Mouse (Mus musculus) limb, embryonic 13.5 days (tissue): Measurements from ENCODE around the gene Gm45713. TPM values are rescaled to one million over a fixed set of nuclear protein-coding genes. Genes with fewer than 3 reads are reported as not detected.

Experiments
- ATAC-seq: fragments of 200-750 bp; cut with Nextera tagmentation; 2 replicates; pipeline ENCODE4 v1.8.0; 2017; ENCODE audit warnings: low read depth, moderate number of reproducible peaks, moderate TSS enrichment; ENCODE audit not compliant: low FRiP score
- H3K27ac ChIP-seq: fragments of 300-500 bp; sonication (generic); 2 replicates; pipeline ENCODE4 v1.5.1; 2015; ENCODE audit warnings: inconsistent platforms, mild to moderate bottlenecking, moderate library complexity
- H3K27me3 ChIP-seq: fragments of 300-500 bp; sonication (generic); 2 replicates; pipeline ENCODE4 v1.6.1; 2015; ENCODE audit warnings: mild to moderate bottlenecking, inconsistent platforms
- H3K36me3 ChIP-seq: fragments of 300-500 bp; sonication (generic); 2 replicates; pipeline ENCODE4 v1.6.1; 2015; ENCODE audit warnings: inconsistent platforms, mild to moderate bottlenecking, moderate library complexity
- H3K4me1 ChIP-seq: fragments of 300-500 bp; sonication (generic); 2 replicates; pipeline ENCODE4 v1.6.1; 2015; ENCODE audit warnings: inconsistent platforms
- H3K4me2 ChIP-seq: fragments of 300-500 bp; sonication (generic); replicated peaks from 2 replicates; pipeline ENCODE4 v1.6.1; 2015; ENCODE audit warnings: inconsistent platforms, mild to moderate bottlenecking, moderate library complexity
- H3K4me3 ChIP-seq: fragments of 300-500 bp; sonication (generic); 2 replicates; pipeline ENCODE4 v1.5.1; 2015; ENCODE audit warnings: moderate library complexity, mild to moderate bottlenecking, inconsistent platforms
- H3K9ac ChIP-seq: fragments of 300-500 bp; sonication (generic); 2 replicates; pipeline ENCODE4 v1.6.1; 2015; ENCODE audit warnings: mild to moderate bottlenecking, inconsistent platforms
- H3K9me3 ChIP-seq: fragments of 300-500 bp; sonication (generic); 2 replicates; pipeline ENCODE4 v1.6.1; 2016; ENCODE audit warnings: inconsistent platforms
- WGBS: fragments of 180-500 bp; shearing (Covaris S2); methylation state at CpG from one replicate; pipeline ENCODE4 v1.1.7; 2015; 5-methylcytosine and 5-hydroxymethylcytosine counted together
- polyA plus RNA-seq: library from polyadenylated mRNA; unstranded; fragments of >200 nt; fragmentation: Nextera tagmentation; extraction: Ambion mirVana; gene quantifications from 2 replicates; pipeline ENCODE4 v1.2.1, GENCODE M21; 2015

Gm45713 gene
- polyA plus RNA-seq: 0.60 and 0.75 TPM in 2 replicates

GRCm38 (mm10) chr7:45135993-45136567 lies at the start of gene Gm45713, which contains the start of gene Flt3l:
Gm45713 (minus strand) TSS chr7:45136231.
Flt3l (minus strand) TSS chr7:45136432.
- H3K4me3 ChIP-seq: peak within 1 kb of the TSS; percentile 58
- no peaks in the 10 kb centered on the region for H3K9me3 ChIP-seq
- ATAC-seq: peak; percentile 77
- H3K27me3 ChIP-seq: peaks cover 31% of the 10 kb centered on the region
- H3K9ac ChIP-seq: peak within 1 kb of the TSS; percentile 75
- H3K27ac ChIP-seq: no peak within 1 kb of the TSS
- no peaks in the 10 kb centered on the region; the same call in 1 of the 2 replicates for H3K36me3 ChIP-seq
- 1% methylated on average over 29 of the region's 29 CpGs for WGBS
- 0 out of 2 replicates have a peak, but pooled peaks cover 7% of the 10 kb centered on the region for H3K4me1 ChIP-seq
- H3K4me2 ChIP-seq: peak within 1 kb of the TSS; percentile 80

DNA sequence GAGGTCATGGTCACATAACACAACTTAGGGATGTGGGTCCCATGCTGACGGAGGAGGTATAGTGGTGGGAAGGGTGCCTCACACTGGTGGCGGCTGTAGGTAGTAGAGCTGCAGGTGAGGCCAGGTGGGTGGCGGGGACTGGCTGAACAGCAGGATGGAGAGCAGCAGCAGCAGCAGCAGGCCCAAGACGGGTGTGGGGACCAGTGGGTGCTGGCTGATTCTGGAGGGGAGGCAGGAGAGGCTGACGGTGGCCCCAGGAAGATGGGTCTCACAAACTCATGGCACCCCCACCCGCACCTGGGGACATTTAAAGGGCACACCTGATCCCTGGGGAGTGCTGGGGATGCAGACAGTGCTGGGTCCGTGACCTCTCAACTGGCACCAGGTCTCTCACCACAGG lies 47.6 kb upstream of the Gm45713 start:
- H3K27me3 ChIP-seq: peaks cover 87% of the 10 kb centered on the region
- ATAC-seq: no peak
- no peak overlapping the region for H3K4me3 ChIP-seq
- WGBS: 62% methylated on average over 7 of the region's 7 CpGs
- no peaks in the 10 kb centered on the region for H3K36me3 ChIP-seq
- H3K9me3 ChIP-seq: no peaks in the 10 kb centered on the region
- H3K4me1 ChIP-seq: peaks cover 16% of the 10 kb centered on the region
- H3K9ac ChIP-seq: no peak overlapping the region
- H3K27ac ChIP-seq: no peak overlapping the region
- H3K4me2 ChIP-seq: no peak overlapping the region

GRCm38 (mm10) chr7:45182606-45183005 lies 46.6 kb upstream of the Gm45713 start:
- Histone ChIP-seq H3K36me3 (no peaks in the 10 kb centered on the region), H3K27ac (no peak overlapping the region), H3K9ac (peak overlapping the region; percentile 53), H3K9me3 (no peaks in the 10 kb centered on the region), H3K4me1 (peaks cover 16% of the 10 kb centered on the region), H3K27me3 (peaks cover 90% of the 10 kb centered on the region), H3K4me3 (peak overlapping the region; percentile 34), H3K4me2 (peak overlapping the region; percentile 61)
- 18% methylated on average over 11 of the region's 11 CpGs for WGBS
- no peak for ATAC-seq

- peak overlapping the region; percentile 34 for H3K4me3 ChIP-seq
- H3K9ac ChIP-seq: peak overlapping the region; percentile 53; the same call in 1 of the 2 replicates
- H3K27me3 ChIP-seq: peaks cover 94% of the 10 kb centered on the region
- no peaks in the 10 kb centered on the region for H3K36me3 ChIP-seq
- H3K4me2 ChIP-seq: peak overlapping the region; percentile 61
- no peak overlapping the region for H3K27ac ChIP-seq
- peak; percentile 89 for ATAC-seq
- no peaks in the 10 kb centered on the region for H3K9me3 ChIP-seq
- WGBS: under 1% methylated on average over 34 of the region's 34 CpGs
- peaks cover 16% of the 10 kb centered on the region for H3K4me1 ChIP-seq
These were observed 46.2 kb upstream of the Gm45713 start for GRCm38 (mm10) chr7:45182199-45182601.

- Histone ChIP-seq H3K9ac (no peak overlapping the region), H3K27me3 (peaks cover 98% of the 10 kb centered on the region), H3K4me3 (peak overlapping the region; percentile 12), H3K9me3 (no peaks in the 10 kb centered on the region), H3K36me3 (no peaks in the 10 kb centered on the region), H3K4me1 (peaks cover 16% of the 10 kb centered on the region), H3K27ac (no peak overlapping the region), H3K4me2 (0 out of 2 replicates have a peak overlapping the region, but pooled peaks have one; percentile 12)
- peak; percentile 2; the same call in 1 of the 2 replicates for ATAC-seq
- WGBS: 6% methylated on average over 35 of the region's 35 CpGs
These were observed 45.5 kb upstream of the Gm45713 start for GRCm38 (mm10) chr7:45181540-45181939.

GRCm38 (mm10) chr7:45180896-45181477 lies 45.0 kb upstream of the Gm45713 start, which contains the start of gene Pth2:
Pth2 (plus strand) TSS chr7:45180995.
- H3K27ac ChIP-seq: no peak within 1 kb of the TSS

DNA sequence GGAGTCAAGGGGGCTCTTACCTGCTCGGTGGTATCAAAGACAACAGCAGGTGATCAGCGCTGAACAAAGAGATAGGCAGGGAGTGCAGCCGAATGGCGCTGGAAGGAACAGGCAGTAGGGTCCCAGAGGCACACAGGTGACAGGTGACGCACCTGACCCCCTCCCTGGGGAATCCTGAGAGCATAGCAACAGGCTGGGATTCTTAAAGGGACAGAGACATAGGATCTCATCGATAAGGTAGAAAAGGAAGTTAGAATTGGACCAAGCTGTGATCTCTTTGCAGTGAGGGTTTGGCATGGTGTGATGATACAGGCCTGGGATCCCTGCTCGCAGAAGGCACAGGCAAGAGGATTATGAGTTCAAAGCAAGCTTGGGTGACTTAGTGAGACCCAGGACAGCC lies 43.4 kb upstream of the Gm45713 start, which contains the start of gene Gfy:
Gene Gfy (minus strand): TSS at position 101 of the 400 bp plus-strand sequence.
- 31% methylated on average over 7 of the region's 7 CpGs for WGBS
- 0 out of 2 replicates have a peak, but pooled peaks cover 4% of the 10 kb centered on the region for H3K9me3 ChIP-seq
- H3K9ac ChIP-seq: no peak within 1 kb of the TSS
- peaks cover 100% of the 10 kb centered on the region for H3K27me3 ChIP-seq
- H3K4me1 ChIP-seq: peaks cover 27% of the 10 kb centered on the region
- no peak for ATAC-seq
- no peak within 1 kb of the TSS for H3K4me3 ChIP-seq
- H3K27ac ChIP-seq: no peak within 1 kb of the TSS
- H3K4me2 ChIP-seq: no peak within 1 kb of the TSS
- no peaks in the 10 kb centered on the region for H3K36me3 ChIP-seq

More at GRCm38 (mm10) chr7:45180896-45181477, 45.0 kb upstream of the Gm45713 start, which contains the start of gene Pth2:
- Histone ChIP-seq H3K9ac (no peak within 1 kb of the TSS), H3K9me3 (no peaks in the 10 kb centered on the region), H3K27me3 (peaks cover 99% of the 10 kb centered on the region), H3K4me2 (0 out of 2 replicates have a peak within 1 kb of the TSS, but pooled peaks have one; percentile 12), H3K36me3 (no peaks in the 10 kb centered on the region), H3K4me3 (peak within 1 kb of the TSS; percentile 12), H3K4me1 (peaks cover 17% of the 10 kb centered on the region)
- 10% methylated on average over 20 of the region's 20 CpGs for WGBS
- no peak for ATAC-seq

GRCm38 (mm10) chr7:45178550-45178949 lies 42.5 kb upstream of the Gm45713 start:
- no peak for ATAC-seq
- peaks cover 27% of the 10 kb centered on the region for H3K4me1 ChIP-seq
- H3K4me2 ChIP-seq: no peak overlapping the region
- peaks cover 98% of the 10 kb centered on the region for H3K27me3 ChIP-seq
- 0 out of 2 replicates have a peak, but pooled peaks cover 4% of the 10 kb centered on the region for H3K9me3 ChIP-seq
- no peak overlapping the region for H3K4me3 ChIP-seq
- H3K9ac ChIP-seq: no peak overlapping the region
- 19% methylated on average over 7 of the region's 7 CpGs for WGBS
- no peak overlapping the region for H3K27ac ChIP-seq
- no peaks in the 10 kb centered on the region for H3K36me3 ChIP-seq

GRCm38 (mm10) chr7:45176356-45176755 lies 40.3 kb upstream of the Gm45713 start:
- Histone ChIP-seq H3K36me3 (no peaks in the 10 kb centered on the region), H3K27me3 (peaks cover 97% of the 10 kb centered on the region), H3K4me3 (peak overlapping the region; percentile 29), H3K9me3 (0 out of 2 replicates have a peak, but pooled peaks cover 4% of the 10 kb centered on the region), H3K9ac (peak overlapping the region; percentile 39; the same call in 1 of the 2 replicates), H3K4me1 (peaks cover 19% of the 10 kb centered on the region), H3K4me2 (peak overlapping the region; percentile 56), H3K27ac (no peak overlapping the region)
- WGBS: 2% methylated on average over 31 of the region's 31 CpGs
- no peak for ATAC-seq

- ATAC-seq: no peak
- Histone ChIP-seq H3K27me3 (peaks cover 97% of the 10 kb centered on the region), H3K9me3 (0 out of 2 replicates have a peak, but pooled peaks cover 4% of the 10 kb centered on the region), H3K27ac (no peak overlapping the region), H3K4me1 (peaks cover 17% of the 10 kb centered on the region), H3K36me3 (no peaks in the 10 kb centered on the region), H3K9ac (peak overlapping the region; percentile 39; the same call in 1 of the 2 replicates), H3K4me2 (peak overlapping the region; percentile 56), H3K4me3 (peak overlapping the region; percentile 29)
- WGBS: 3% methylated on average over 23 of the region's 23 CpGs
These were observed 39.9 kb upstream of the Gm45713 start for GRCm38 (mm10) chr7:45175929-45176328.

DNA sequence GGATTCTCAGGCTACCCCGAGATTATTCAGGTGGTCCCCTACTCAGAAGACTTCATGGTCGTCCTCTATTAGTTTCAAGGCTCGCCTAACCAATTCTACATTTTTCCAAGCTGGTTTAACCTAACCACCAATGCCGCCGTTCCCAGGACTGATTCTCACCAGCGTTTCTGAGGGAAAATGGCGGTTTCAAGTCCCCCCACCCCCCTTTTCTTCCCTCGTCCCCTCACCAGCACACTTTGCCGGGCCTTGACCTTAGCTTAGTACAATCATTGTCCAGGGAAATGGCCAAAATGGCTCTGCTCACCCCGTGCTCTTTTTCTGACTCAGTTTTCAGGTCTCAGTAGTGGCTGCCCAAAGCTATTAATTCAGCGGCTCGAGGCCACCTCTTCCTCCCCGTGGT lies 39.4 kb upstream of the Gm45713 start:
- no peak for ATAC-seq
- no peaks in the 10 kb centered on the region for H3K36me3 ChIP-seq
- WGBS: 2% methylated on average over 13 of the region's 13 CpGs
- peaks cover 8% of the 10 kb centered on the region for H3K9me3 ChIP-seq
- no peak overlapping the region for H3K4me2 ChIP-seq
- H3K9ac ChIP-seq: no peak overlapping the region
- H3K27me3 ChIP-seq: peaks cover 97% of the 10 kb centered on the region
- peaks cover 15% of the 10 kb centered on the region for H3K4me1 ChIP-seq
- H3K27ac ChIP-seq: no peak overlapping the region
- no peak overlapping the region for H3K4me3 ChIP-seq
